Mouse (Mus musculus): ENCODE measurements around the gene Ndrg3.

DNA sequence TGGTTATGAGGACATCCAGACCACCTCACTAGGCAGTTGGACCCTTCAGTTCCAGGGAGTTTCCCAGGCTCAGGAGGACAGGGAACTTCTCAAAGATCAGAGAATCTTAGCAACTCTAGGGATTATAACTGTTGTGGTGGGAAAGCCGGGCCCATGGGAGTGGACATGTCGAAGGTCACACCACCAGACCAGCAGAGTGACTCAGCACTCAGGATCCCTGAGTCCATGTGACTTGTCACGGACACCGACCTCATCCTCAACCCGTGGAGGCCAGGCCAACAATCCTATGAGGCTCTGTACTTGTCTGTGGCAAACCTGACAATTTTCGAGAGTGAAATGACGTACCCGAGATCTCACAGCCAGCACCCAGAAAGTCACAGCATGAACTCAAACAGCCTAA, 44.5 kb upstream of the Ndrg3 start:
- TF ChIP-seq POLR2A (IDR thresholded peaks at IDR 0.05; ENCODE audit: low read depth, low read length), result no peak
- no peak for TF ChIP-seq CTCF (conservative IDR thresholded peaks at IDR 0.05; ENCODE audit: insufficient read depth, insufficient read length, low read depth, low read length)

All from kidney, adult 2 months (tissue).